Mouse (Mus musculus): ENCODE data around the gene Psmd1.

Psmd1 gene

GRCm38 (mm10) chr1:86160479-86160878 is 96.3 kb downstream of the Psmd1 start:
- DNase-seq = no peak

GRCm38 (mm10) chr1:86161061-86161460 is 96.9 kb downstream of the Psmd1 start:
- no peak for DNase-seq

DNA sequence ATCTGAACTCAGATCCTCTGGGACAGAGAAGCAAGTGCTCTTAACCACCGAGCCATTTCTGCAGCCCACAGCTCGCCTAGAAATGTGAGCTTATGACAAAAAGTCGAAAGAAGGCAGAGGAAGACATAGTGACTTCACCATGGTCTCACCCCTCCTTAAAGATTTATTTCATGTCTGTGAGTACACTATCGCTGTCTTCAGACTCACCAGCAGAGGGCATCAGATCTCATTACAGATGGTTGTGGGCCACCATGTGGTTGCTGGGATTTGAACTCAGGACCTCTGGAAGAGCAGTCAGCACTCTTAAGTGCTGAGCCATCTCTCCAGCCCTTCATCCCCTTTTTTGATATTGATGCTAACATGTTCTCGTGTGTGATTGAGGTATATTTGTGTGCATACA is 110.4 kb downstream of the Psmd1 start:
- no peak for DNase-seq

DNA sequence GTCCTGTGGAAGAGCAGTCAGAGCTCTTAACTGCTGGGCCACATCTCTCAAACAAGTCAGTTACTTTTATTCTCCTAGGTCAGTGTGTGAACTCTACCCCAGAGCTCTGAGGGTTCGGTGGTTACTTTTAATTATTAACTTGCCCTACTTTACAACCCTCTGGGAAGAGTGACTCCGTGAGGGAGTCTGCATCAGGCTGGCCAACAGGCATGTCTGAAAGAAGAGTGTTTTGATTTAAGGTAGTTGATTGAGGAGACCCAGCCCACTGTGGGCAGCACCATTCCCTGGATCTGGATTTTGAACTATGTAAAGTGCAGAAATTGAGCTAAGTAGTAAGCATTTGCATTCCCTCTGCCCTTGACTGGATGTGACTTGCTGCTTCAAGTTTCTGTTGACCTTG is 111.9 kb downstream of the Psmd1 start:
- no peak for DNase-seq

DNA sequence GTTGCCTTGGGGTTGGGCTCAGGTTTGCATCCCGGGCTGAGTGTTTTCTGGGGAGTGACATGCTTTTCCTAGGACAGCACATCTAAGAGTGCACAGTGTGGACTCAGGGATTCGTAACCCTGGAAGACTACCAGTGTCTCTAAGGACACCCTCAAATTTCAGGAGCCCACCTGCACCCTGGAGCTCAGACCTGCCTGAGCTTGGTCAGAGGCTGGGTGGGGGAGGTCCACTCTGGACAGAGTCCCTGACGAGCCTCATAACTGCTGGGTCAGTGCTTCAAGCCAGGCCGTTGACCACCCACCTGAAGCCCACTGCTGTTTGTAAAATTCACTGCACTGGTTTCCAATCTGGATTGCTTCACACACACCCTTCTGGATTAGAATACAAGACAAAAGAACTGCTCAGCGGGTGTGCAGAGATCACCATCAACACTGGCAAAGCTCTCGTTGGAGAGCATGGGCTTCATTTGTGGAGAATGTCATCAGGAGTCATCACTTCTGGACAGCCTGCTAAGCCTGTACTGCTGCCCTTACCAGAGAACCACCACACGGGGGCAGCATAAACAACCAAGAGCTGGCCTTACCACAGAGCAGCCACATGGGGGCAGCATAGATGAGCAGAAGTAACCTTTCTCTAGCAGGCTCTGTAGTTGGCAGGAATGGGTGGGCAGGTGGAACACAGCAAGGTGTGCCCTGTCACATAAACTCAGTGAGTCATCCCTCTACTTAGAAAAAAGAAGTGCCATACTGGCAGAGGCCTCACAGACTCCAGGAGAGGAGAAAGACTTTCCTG is 114.5 kb downstream of the Psmd1 start:
- DNase-seq = peak; percentile 93

DNA sequence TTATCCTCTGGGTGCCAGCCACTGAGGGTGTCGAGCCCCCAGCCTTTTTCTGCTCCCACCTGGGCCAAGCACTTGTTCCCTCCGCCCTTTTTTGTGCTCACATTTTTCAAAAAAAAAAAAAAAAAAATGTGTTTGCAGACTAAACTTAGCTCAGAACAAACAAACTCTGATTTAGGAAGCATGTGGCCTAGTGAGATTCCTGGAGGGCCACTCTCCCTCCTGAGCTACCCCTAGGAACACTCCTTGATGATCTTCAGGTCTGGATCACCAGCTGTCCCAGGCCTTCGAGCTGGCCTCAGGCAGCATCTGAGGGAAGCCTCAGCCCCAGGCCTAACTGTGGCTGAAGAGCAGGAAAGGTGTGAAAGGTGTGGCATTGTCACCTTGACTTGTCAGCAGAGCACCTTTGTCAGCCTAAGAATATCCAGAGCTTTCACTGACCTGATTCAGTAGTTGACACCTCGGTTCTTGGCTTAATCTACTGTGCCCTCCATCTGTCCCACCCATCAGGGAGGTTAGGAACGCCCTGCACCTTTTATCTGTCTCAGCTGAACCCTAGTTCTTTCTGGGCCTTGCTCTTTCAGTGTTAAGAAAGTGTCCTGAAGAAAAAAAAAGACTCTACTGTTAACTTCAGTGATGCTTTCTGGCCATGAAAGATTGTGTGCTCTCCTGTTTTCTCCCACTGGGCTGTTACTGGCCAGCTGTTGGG is 118.0 kb downstream of the Psmd1 start:
- peak; percentile 33 for DNase-seq

DNA sequence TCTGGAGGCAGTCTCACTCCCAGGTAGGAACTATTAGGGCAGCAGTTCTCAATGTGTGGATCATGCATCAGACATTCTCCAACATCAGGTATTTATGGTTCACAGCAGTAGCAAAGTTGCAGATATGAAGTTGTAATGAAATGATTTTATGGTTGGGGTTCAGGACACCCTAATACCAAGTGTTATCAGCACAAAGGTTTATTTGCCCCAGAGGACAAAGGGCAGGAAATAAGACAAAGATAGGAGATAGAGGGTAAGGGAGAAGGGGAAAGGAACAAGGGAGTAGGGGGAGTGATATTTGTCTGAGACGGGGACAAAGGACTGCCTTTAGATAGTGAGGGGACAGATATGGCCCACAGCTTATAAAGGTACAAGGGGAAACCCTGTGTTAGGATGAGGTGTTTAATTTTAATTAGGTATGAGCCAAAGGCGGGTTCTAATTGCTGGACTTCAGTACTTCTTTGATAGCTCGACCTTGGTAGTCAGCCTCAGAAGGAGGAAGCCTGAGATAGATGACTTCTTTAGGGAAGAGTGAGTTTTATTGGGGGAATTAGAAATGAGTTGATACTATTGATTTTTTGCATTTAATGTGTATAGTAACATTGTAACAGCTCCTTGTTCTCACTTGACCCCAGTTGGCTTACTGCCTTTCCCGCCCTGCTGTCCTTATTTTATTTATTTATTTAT is 119.5 kb downstream of the Psmd1 start:
- no peak for DNase-seq

GRCm38 (mm10) chr1:86186762-86187161 is 122.6 kb downstream of the Psmd1 start:
- no peak for DNase-seq

GRCm38 (mm10) chr1:86187856-86188255 is 123.7 kb downstream of the Psmd1 start:
- no peak for DNase-seq

DNA sequence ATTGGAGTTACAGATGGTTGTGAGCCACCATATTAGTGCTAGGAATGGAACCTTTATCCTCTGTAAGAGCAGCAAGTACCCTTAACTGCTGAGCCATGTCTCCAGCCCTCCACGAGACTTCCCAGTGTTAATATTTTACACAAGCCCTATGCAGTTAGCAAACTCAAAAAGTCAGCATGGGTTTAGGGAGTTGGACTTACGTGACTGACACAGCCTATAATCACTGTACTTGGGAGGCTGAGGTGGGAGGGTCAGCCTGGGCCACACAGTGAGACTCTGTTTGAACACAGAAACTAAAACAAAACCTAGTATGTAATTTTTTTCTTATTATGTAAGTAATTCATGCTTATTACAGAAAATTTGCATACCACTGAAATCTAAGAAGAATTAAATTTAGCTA is 124.1 kb downstream of the Psmd1 start:
- DNase-seq = no peak
